Mouse (Mus musculus) liver, embryonic 14.5 days (tissue): Measurements from ENCODE around the gene Gm28051. TPM values are rescaled to one million over a fixed set of nuclear protein-coding genes. Genes with fewer than 3 reads are reported as not detected.

Source experiments
- ATAC-seq: fragments of 200-750 bp; cut with Nextera tagmentation; 2 replicates; pipeline ENCODE4 v1.8.0; 2017; ENCODE audit warnings: moderate number of reproducible peaks, mild to moderate bottlenecking, moderate library complexity; ENCODE audit not compliant: insufficient read depth
- DNase-seq, 3 experiments: peaks; one replicate each; pipeline ENCODE4 v3.0.0-alpha.2; 2012 to 2013; ENCODE audit warnings: low read depth in 3 of 3, low spot score in 3 of 3
- H3K27ac ChIP-seq: fragments of 300-500 bp; sonication (generic); 2 replicates; pipeline ENCODE4 v1.5.1; 2014; ENCODE audit warnings: moderate library complexity, mild to moderate bottlenecking, control low read depth, inconsistent platforms
- H3K27me3 ChIP-seq: fragments of 300-500 bp; sonication (generic); 2 replicates; pipeline ENCODE4 v1.6.1; 2014; ENCODE audit warnings: mild to moderate bottlenecking, low read length, moderate library complexity; ENCODE audit not compliant: control insufficient read depth, insufficient read depth
- H3K36me3 ChIP-seq: fragments of 300-500 bp; sonication (generic); replicated peaks from 2 replicates; pipeline ENCODE4 v1.6.1; 2014; ENCODE audit warnings: low read depth; ENCODE audit not compliant: control insufficient read depth, insufficient read depth
- H3K4me1 ChIP-seq, 2 experiments: fragments of 200-500 bp in 1 of 2; fragments of 300-500 bp in 1 of 2; sonication (generic) in 1 of 2; replicated peaks; 2 replicates each; pipeline ENCODE4 v1.6.1; 2012 to 2014; ENCODE audit warnings: antibody characterized with exemption in 1 of 2, inconsistent platforms in 1 of 2, low read length in 1 of 2; ENCODE audit not compliant: control insufficient read depth in 2 of 2, insufficient read depth in 2 of 2
- H3K4me2 ChIP-seq: fragments of 300-500 bp; sonication (generic); 2 replicates; pipeline ENCODE4 v1.6.1; 2014; ENCODE audit warnings: low read depth, mild to moderate bottlenecking, control low read depth, moderate library complexity
- H3K4me3 ChIP-seq, 2 experiments: fragments of 200-500 bp in 1 of 2; fragments of 300-500 bp in 1 of 2; sonication (generic) in 1 of 2; 2 replicates each; pipeline ENCODE4 v1.5.1; 2012 to 2014; ENCODE audit warnings: low read depth in 2 of 2, low read length in 2 of 2, mild to moderate bottlenecking in 2 of 2, control low read depth in 1 of 2, inconsistent platforms in 1 of 2, moderate library complexity in 1 of 2; ENCODE audit not compliant: insufficient read depth in 1 of 2
- H3K9ac ChIP-seq: fragments of 300-500 bp; sonication (generic); replicated peaks from 2 replicates; pipeline ENCODE4 v1.6.1; 2014; ENCODE audit warnings: mild to moderate bottlenecking, control low read depth, moderate library complexity
- H3K9me3 ChIP-seq: fragments of 300-500 bp; sonication (generic); 2 replicates; pipeline ENCODE4 v1.6.1; 2016; ENCODE audit warnings: low read length, mixed read lengths; ENCODE audit not compliant: control insufficient read depth
- CTCF ChIP-seq: IDR thresholded peaks from 2 replicates; pipeline ENCODE4 v1.5.1; 2016; ENCODE audit warnings: antibody characterized with exemption, low read depth, control low read depth
- EP300 ChIP-seq: IDR thresholded peaks from 2 replicates; pipeline ENCODE4 v1.6.1; 2016; ENCODE audit warnings: antibody characterized with exemption, low read depth
- WGBS: fragments of 180-500 bp; shearing (Covaris S2); extraction: QIAGEN DNeasy Blood & Tissue Kit; methylation state at CpG from one replicate; pipeline ENCODE4 v1.1.7; 2014; ENCODE audit not compliant: insufficient replicate concordance; 5-methylcytosine and 5-hydroxymethylcytosine counted together
- microRNA counts: library from miRNA; unstranded; fragments of <30 nt; microRNA quantifications from one replicate; lab custom pipeline; 2016
- microRNA-seq: library from miRNA; unstranded; fragments of <30 nt; microRNA quantifications from one replicate; pipeline ENCODE4, GENCODE M21; 2016
- polyA plus RNA-seq, 2 experiments: library from polyadenylated mRNA; depleted of rRNA in 1 of 2; stranded (reverse) in 1 of 2; unstranded in 1 of 2; fragments of >200 nt; fragmentation: Nextera tagmentation in 1 of 2; extraction: Ambion mirVana in 1 of 2; gene quantifications; 2 replicates each; pipeline versions ENCODE4 v1.2.1 to v1.2.3; 2012 to 2014

Gm28051 gene
- polyA plus RNA-seq, 2 experiments: not detected

- H3K4me2 ChIP-seq: no peak overlapping the region
- H3K4me3 ChIP-seq: no peak overlapping the region
- no peak overlapping the region for H3K27ac ChIP-seq
- 81% methylated on average over 13 of the region's 13 CpGs for WGBS
- H3K9me3 ChIP-seq: no peaks in the 10 kb centered on the region
- H3K36me3 ChIP-seq: no peaks in the 10 kb centered on the region
- H3K4me1 ChIP-seq: no peaks in the 10 kb centered on the region
- TF ChIP-seq EP300: no peak
- no peak for TF ChIP-seq CTCF
- H3K9ac ChIP-seq: no peak overlapping the region
- no peaks in the 10 kb centered on the region for H3K27me3 ChIP-seq
- DNase-seq (no peak), ATAC-seq (no peak)
Observed at GRCm38 (mm10) chr12:102674123-102674522, 83.4 kb downstream of the Gm28051 start.

- no peaks in the 10 kb centered on the region for H3K36me3 ChIP-seq
- no peaks in the 10 kb centered on the region for H3K9me3 ChIP-seq
- H3K4me3 ChIP-seq: no peak overlapping the region
- H3K4me2 ChIP-seq: no peak overlapping the region
- no peak for DNase-seq
- no peak overlapping the region for H3K27ac ChIP-seq
- no peaks in the 10 kb centered on the region for H3K4me1 ChIP-seq
- no peak overlapping the region for H3K9ac ChIP-seq
- WGBS: 66% methylated on average over 20 of the region's 20 CpGs
- H3K27me3 ChIP-seq: no peaks in the 10 kb centered on the region
- TF ChIP-seq CTCF: no peak
- TF ChIP-seq EP300: no peak
- no peak for ATAC-seq
Observed at GRCm38 (mm10) chr12:102672857-102673839, 84.4 kb downstream of the Gm28051 start.

- Histone ChIP-seq H3K4me2 (no peak overlapping the region), H3K27ac (no peak overlapping the region), H3K9ac (no peak overlapping the region), H3K4me1 (no peaks in the 10 kb centered on the region), H3K36me3 (no peaks in the 10 kb centered on the region), H3K27me3 (no peaks in the 10 kb centered on the region), H3K9me3 (no peaks in the 10 kb centered on the region), H3K4me3 (no peak overlapping the region)
- DNase-seq (no peak), ATAC-seq (no peak)
- no peak for TF ChIP-seq CTCF
- no peak for TF ChIP-seq EP300
- 25% methylated on average over 8 of the region's 8 CpGs for WGBS
Observed at GRCm38 (mm10) chr12:102672176-102672575, 85.4 kb downstream of the Gm28051 start.

GRCm38 (mm10) chr12:102670848-102671247 is 86.7 kb downstream of the Gm28051 start:
- 66% methylated on average over 8 of the region's 8 CpGs for whole genome bisulfite sequencing
- DNase-seq (no peak), ATAC-seq (no peak)
- Histone ChIP-seq H3K36me3 (no peaks in the 10 kb centered on the region), H3K9me3 (no peaks in the 10 kb centered on the region), H3K4me3 (no peak overlapping the region), H3K27ac (no peak overlapping the region), H3K4me1 (no peaks in the 10 kb centered on the region), H3K4me2 (no peak overlapping the region), H3K27me3 (no peaks in the 10 kb centered on the region), H3K9ac (no peak overlapping the region)
- no peak for TF ChIP-seq CTCF
- TF ChIP-seq EP300: no peak

MicroRNA genes within 50 kb of the gene (microRNA counts, 519-probe panel; counts per million panel counts)
- 69.9 counts per million for microRNA mmu-miR-1936 (lab: Ali Mortazavi, UCI)

Small RNA genes lying within 50 kb of the gene (microRNA-seq; reads per million reads assigned to microRNA genes)
- gene Mir1936: not detected

Other genes starting within 250 kb of the Gm28051 start
- 0.87 and 1.2 TPM in 2 replicates for gene Chga, start 202.8 kb downstream of the Gm28051 start, polyA plus RNA-seq (2012; rRNA removed)
- 1.9 and 2.7 TPM in 2 replicates for gene Chga, start 202.8 kb downstream of the Gm28051 start, polyA plus RNA-seq (2014; fragmentation: Nextera tagmentation; extraction: Ambion mirVana)
- 2.0 and 2.3 TPM in 2 replicates for gene Itpk1, start 52.8 kb downstream of the Gm28051 start, polyA plus RNA-seq (2012; rRNA removed)
- gene Itpk1, start 52.8 kb downstream of the Gm28051 start, polyA plus RNA-seq (2014; fragmentation: Nextera tagmentation; extraction: Ambion mirVana): 2.4 TPM in 2 replicates
- 1.1 and 1.8 TPM in 2 replicates for gene Moap1, start 14.1 kb downstream of the Gm28051 start, polyA plus RNA-seq (2012; rRNA removed)
- gene Moap1, start 14.1 kb downstream of the Gm28051 start, polyA plus RNA-seq (2014; fragmentation: Nextera tagmentation; extraction: Ambion mirVana): 5.6 and 6.7 TPM in 2 replicates
- gene Tmem251, start 14.0 kb downstream of the Gm28051 start, polyA plus RNA-seq (2012; rRNA removed): 2.0 TPM in 2 replicates
- 6.6 and 6.7 TPM in 2 replicates for gene Tmem251, start 14.0 kb downstream of the Gm28051 start, polyA plus RNA-seq (2014; fragmentation: Nextera tagmentation; extraction: Ambion mirVana)
- 4.0 and 6.9 TPM in 2 replicates for gene Gon7, start within 50 bp of the Gm28051 start, polyA plus RNA-seq (2012; rRNA removed)
- gene Gon7, start within 50 bp of the Gm28051 start, polyA plus RNA-seq (2014; fragmentation: Nextera tagmentation; extraction: Ambion mirVana): 9.3 and 10.8 TPM in 2 replicates
- gene Ubr7, start 202 bp upstream of the Gm28051 start, polyA plus RNA-seq (2012; rRNA removed): 11.4 and 16.1 TPM in 2 replicates
- 25.3 and 25.7 TPM in 2 replicates for gene Ubr7, start 202 bp upstream of the Gm28051 start, polyA plus RNA-seq (2014; fragmentation: Nextera tagmentation; extraction: Ambion mirVana)
- gene Gm20604, start 907 bp upstream of the Gm28051 start, polyA plus RNA-seq (2012; rRNA removed): 3.7 and 6.1 TPM in 2 replicates
- 8.1 and 9.3 TPM in 2 replicates for gene Gm20604, start 907 bp upstream of the Gm28051 start, polyA plus RNA-seq (2014; fragmentation: Nextera tagmentation; extraction: Ambion mirVana)
- gene Btbd7, start 120.7 kb upstream of the Gm28051 start, polyA plus RNA-seq (2012; rRNA removed): 3.5 and 4.2 TPM in 2 replicates
- 3.9 and 4.3 TPM in 2 replicates for gene Btbd7, start 120.7 kb upstream of the Gm28051 start, polyA plus RNA-seq (2014; fragmentation: Nextera tagmentation; extraction: Ambion mirVana)
- gene Cox8c, start 141.6 kb upstream of the Gm28051 start, polyA plus RNA-seq (2012; rRNA removed): not detected in 2 replicates
- not detected in 2 replicates for gene Cox8c, start 141.6 kb upstream of the Gm28051 start, polyA plus RNA-seq (2014; fragmentation: Nextera tagmentation; extraction: Ambion mirVana)
- 0.12 and 0.22 TPM in 2 replicates for gene Unc79, start 191.1 kb upstream of the Gm28051 start, polyA plus RNA-seq (2012; rRNA removed)
- gene Unc79, start 191.1 kb upstream of the Gm28051 start, polyA plus RNA-seq (2014; fragmentation: Nextera tagmentation; extraction: Ambion mirVana): 0.04 TPM in 1 of 2 replicates, not detected in the other